Mouse (Mus musculus): ENCODE data around the gene Rrp1b.
A peak's percentile ranks its signal among the peaks of the same experiment; 100 is the strongest.
"Not testable (repeated sequence)": the region's sequence is repeated elsewhere in the genome, so short reads cannot be mapped to it uniquely, and the experiment has no call there.

Rrp1b gene

GRCm38 (mm10) chr17:32031684-32032083 is 4.2 kb upstream of the Rrp1b start:
- DNase-seq (ENCODE audit: low spot score): no peak

GRCm38 (mm10) chr17:32034322-32034721 is 1.6 kb upstream of the Rrp1b start:
- DNase-seq (ENCODE audit: low spot score): no peak

- no peak for DNase-seq (ENCODE audit: low spot score)
Measured at GRCm38 (mm10) chr17:32036509-32037438, 874 bp downstream of the Rrp1b start.

GRCm38 (mm10) chr17:32040263-32040662 is 4.4 kb downstream of the Rrp1b start:
- no peak for DNase-seq (ENCODE audit: low spot score)

- DNase-seq (ENCODE audit: low spot score): no peak
Measured at GRCm38 (mm10) chr17:32046541-32046940, 10.6 kb downstream of the Rrp1b start.

- no peak for DNase-seq (ENCODE audit: low spot score)
Measured at GRCm38 (mm10) chr17:32048351-32048750, 12.5 kb downstream of the Rrp1b start.

GRCm38 (mm10) chr17:32049914-32050313 is 14.0 kb downstream of the Rrp1b start:
- DNase-seq (ENCODE audit: low spot score): no peak

GRCm38 (mm10) chr17:32050609-32051008 is 14.7 kb downstream of the Rrp1b start:
- no peak for DNase-seq (ENCODE audit: low spot score)

GRCm38 (mm10) chr17:32052237-32053080 is 16.6 kb downstream of the Rrp1b start:
- no peak for DNase-seq (ENCODE audit: low spot score)

GRCm38 (mm10) chr17:32053677-32054076 is 17.8 kb downstream of the Rrp1b start:
- DNase-seq (ENCODE audit: low spot score): no peak

GRCm38 (mm10) chr17:32057843-32058242 is 21.9 kb downstream of the Rrp1b start:
- DNase-seq (ENCODE audit: low spot score): no peak

- no peak for DNase-seq (ENCODE audit: low spot score)
Measured at GRCm38 (mm10) chr17:32059084-32059483, 23.2 kb downstream of the Rrp1b start.

GRCm38 (mm10) chr17:32061219-32061618 is 25.3 kb downstream of the Rrp1b start:
- no peak for DNase-seq (ENCODE audit: low spot score)

- no peak for DNase-seq (ENCODE audit: low spot score)
Measured at GRCm38 (mm10) chr17:32063654-32064053, 27.8 kb downstream of the Rrp1b start.

GRCm38 (mm10) chr17:32064762-32065161 is 28.9 kb downstream of the Rrp1b start:
- not testable (repeated sequence) for DNase-seq (ENCODE audit: low spot score)

- no peak for DNase-seq (ENCODE audit: low spot score)
Measured at GRCm38 (mm10) chr17:32067541-32067940, 31.6 kb downstream of the Rrp1b start.

- DNase-seq (ENCODE audit: low spot score): no peak
Measured at GRCm38 (mm10) chr17:32068381-32068780, 32.5 kb downstream of the Rrp1b start.

- no peak for DNase-seq (ENCODE audit: low spot score)
Measured at GRCm38 (mm10) chr17:32068810-32069209, 32.9 kb downstream of the Rrp1b start.

- peak; percentile 79 for DNase-seq (ENCODE audit: low spot score)
Measured at GRCm38 (mm10) chr17:32073359-32073758, 37.5 kb downstream of the Rrp1b start.

- DNase-seq (ENCODE audit: low spot score): no peak
Measured at GRCm38 (mm10) chr17:32074658-32075057, 38.8 kb downstream of the Rrp1b start.

GRCm38 (mm10) chr17:32075164-32075563 is 39.3 kb downstream of the Rrp1b start:
- peak; percentile 48 for DNase-seq (ENCODE audit: low spot score)

- no peak for DNase-seq (ENCODE audit: low spot score)
Measured at GRCm38 (mm10) chr17:32083351-32083750, 47.5 kb downstream of the Rrp1b start.

- no peak for DNase-seq (ENCODE audit: low spot score)
Measured at GRCm38 (mm10) chr17:32087069-32087468, 51.2 kb downstream of the Rrp1b start.
